Mouse (Mus musculus): Measurements from ENCODE around the gene Rbm18. TPM values are rescaled to one million over a fixed set of nuclear protein-coding genes. Genes with fewer than 3 reads are reported as not detected.
A peak's percentile ranks its signal among the peaks of the same experiment; 100 is the strongest.
"Not testable (repeated sequence)": the region's sequence is repeated elsewhere in the genome, so short reads cannot be mapped to it uniquely, and the experiment has no call there.

Rbm18 gene
- 52.0 and 53.9 TPM in 2 replicates for polyA plus RNA-seq (2015; fragmentation: Nextera tagmentation; extraction: Ambion mirVana)

DNA sequence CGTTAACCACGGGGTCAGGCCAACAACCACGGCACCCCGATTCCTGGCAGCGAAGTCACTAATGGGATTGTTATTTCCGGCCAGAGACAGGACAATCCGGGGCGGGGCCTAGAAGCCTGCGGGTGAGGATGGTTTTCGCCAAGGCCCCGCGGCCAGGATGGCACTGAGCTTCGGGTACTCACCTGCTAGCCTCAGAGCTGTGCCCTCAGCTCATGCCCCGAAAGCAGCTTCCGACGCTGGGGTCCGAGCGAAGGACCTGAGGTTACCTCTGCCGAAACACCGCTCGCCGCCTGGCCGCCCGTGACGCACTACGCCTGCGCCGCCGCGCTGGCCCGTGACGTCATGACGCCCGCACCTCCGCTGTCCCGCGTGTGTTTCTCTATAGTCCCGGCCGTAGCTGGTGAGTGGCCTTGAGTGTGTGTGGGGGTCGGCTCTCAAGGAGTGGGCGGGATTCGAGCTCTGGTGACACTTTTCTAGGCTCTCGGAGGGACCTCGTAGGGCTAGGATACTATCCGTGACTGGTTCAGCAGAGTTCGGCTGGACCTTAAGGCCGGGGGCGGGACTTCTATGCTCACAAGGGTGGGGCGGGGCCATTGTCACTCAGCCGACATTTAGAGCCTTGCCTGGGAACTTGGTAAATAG, at the start of gene Rbm18, which contains the start of gene Mrrf:
Rbm18 (minus strand) TSS at position 474 of the 642 bp plus-strand sequence.
Mrrf (plus strand) TSS at position 90 of the 642 bp plus-strand sequence.
- Histone ChIP-seq H3K9me3 (no peaks in the 10 kb centered on the region), H3K4me1 (peaks cover 39% of the 10 kb centered on the region), H3K27ac (replicated peaks) (peak within 1 kb of the TSS; percentile 92), H3K9ac (peak within 1 kb of the TSS; percentile 92), H3K36me3 (peaks cover 38% of the 10 kb centered on the region), H3K4me2 (peak within 1 kb of the TSS; percentile 87), H3K27me3 (replicated peaks) (no peaks in the 10 kb centered on the region), H3K4me3 (peak within 1 kb of the TSS; percentile 88)
- WGBS, result under 1% methylated on average over 50 of the region's 50 CpGs
- peak; percentile 90 for ATAC-seq (ENCODE audit: extremely low read depth, insufficient number of reproducible peaks, low FRiP score, low TSS enrichment)

DNA sequence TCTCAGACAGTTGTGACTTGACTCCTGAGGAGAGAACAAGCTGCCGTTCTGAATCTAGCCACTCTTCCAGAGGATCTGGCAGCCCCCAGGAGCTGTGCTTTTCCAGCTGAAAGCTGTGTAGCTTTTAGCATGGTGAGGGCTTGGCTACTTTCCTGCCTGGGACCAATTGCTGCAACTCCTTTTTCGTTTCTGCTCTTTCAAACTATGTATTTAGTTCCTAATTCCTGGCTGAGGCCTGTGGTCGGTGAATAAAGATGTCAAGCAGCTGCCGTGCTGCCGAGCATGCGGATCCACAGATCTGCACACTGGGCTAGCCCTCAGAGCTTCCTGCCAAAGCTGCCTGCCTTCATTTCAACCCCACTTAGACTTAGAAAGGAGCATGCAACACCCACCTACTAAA, 48.3 kb upstream of the Rbm18 start:
- H3K9me3 ChIP-seq, result no peaks in the 10 kb centered on the region
- H3K27me3 ChIP-seq (replicated peaks), result no peaks in the 10 kb centered on the region
- peaks cover 18% of the 10 kb centered on the region for H3K4me1 ChIP-seq
- ATAC-seq (ENCODE audit: extremely low read depth, insufficient number of reproducible peaks, low FRiP score, low TSS enrichment), result no peak
- no peak overlapping the region; the same call in 1 of the 2 replicates for H3K27ac ChIP-seq (replicated peaks)
- H3K9ac ChIP-seq, result no peak overlapping the region
- peaks cover 12% of the 10 kb centered on the region; the same call in 1 of the 2 replicates for H3K36me3 ChIP-seq
- no peak overlapping the region for H3K4me2 ChIP-seq
- 69% methylated on average over 6 of the region's 6 CpGs for WGBS
- H3K4me3 ChIP-seq, result no peak overlapping the region

DNA sequence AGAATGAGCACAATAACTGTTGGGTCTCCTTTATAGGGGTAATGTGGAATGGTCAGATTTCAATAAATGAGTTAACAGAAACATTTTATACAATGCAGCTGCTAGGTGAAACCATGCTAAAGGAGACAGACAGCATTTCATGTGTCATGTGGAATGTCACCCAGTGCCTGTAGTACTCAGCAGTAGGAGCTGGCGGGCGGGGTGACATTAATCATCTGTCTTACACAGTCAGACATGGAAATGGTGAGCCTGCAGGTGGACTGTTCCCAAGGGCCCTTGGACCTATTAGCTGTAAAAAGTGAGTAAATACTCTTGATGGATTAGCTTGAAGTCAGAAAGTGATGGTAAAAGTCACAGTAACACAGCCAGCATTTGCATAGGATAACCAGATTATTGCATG, 47.6 kb upstream of the Rbm18 start:
- H3K4me3 ChIP-seq, result no peak overlapping the region
- no peak for ATAC-seq (ENCODE audit: extremely low read depth, insufficient number of reproducible peaks, low FRiP score, low TSS enrichment)
- H3K9ac ChIP-seq, result no peak overlapping the region
- H3K27ac ChIP-seq (replicated peaks), result no peak overlapping the region
- peaks cover 24% of the 10 kb centered on the region for H3K4me1 ChIP-seq
- peaks cover 16% of the 10 kb centered on the region; the same call in 1 of the 2 replicates for H3K36me3 ChIP-seq
- 88% methylated on average over 2 of the region's 2 CpGs for WGBS
- H3K4me2 ChIP-seq, result no peak overlapping the region
- no peaks in the 10 kb centered on the region for H3K9me3 ChIP-seq
- no peaks in the 10 kb centered on the region for H3K27me3 ChIP-seq (replicated peaks)

DNA sequence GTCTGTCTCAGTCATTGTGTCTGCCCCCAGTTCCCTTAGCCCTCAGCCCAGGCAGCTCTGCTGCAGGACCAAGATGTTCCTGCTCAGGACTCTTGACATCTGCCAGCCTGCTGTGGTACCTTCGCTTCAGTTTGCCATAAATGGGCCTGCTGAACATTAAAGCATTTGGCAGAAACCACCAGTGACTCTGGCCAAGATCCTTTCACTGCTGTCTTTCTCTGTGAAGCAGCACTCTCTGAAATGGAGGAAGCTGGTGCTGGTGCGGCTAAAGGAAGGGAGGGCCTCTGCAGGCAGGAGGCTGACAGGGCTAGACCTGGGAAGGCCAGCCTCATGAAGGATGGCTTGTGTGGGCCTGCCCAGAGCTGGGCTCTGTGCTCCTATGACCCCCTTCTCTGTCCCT, 46.7 kb upstream of the Rbm18 start:
- H3K4me3 ChIP-seq, result no peak overlapping the region
- H3K27ac ChIP-seq (replicated peaks), result peak overlapping the region; percentile 52
- no peak for ATAC-seq (ENCODE audit: extremely low read depth, insufficient number of reproducible peaks, low FRiP score, low TSS enrichment)
- H3K9ac ChIP-seq, result no peak overlapping the region
- WGBS, result 48% methylated on average over 2 of the region's 2 CpGs
- no peak overlapping the region for H3K4me2 ChIP-seq
- H3K27me3 ChIP-seq (replicated peaks), result no peaks in the 10 kb centered on the region
- H3K36me3 ChIP-seq, result peaks cover 20% of the 10 kb centered on the region
- peaks cover 26% of the 10 kb centered on the region for H3K4me1 ChIP-seq
- H3K9me3 ChIP-seq, result no peaks in the 10 kb centered on the region

DNA sequence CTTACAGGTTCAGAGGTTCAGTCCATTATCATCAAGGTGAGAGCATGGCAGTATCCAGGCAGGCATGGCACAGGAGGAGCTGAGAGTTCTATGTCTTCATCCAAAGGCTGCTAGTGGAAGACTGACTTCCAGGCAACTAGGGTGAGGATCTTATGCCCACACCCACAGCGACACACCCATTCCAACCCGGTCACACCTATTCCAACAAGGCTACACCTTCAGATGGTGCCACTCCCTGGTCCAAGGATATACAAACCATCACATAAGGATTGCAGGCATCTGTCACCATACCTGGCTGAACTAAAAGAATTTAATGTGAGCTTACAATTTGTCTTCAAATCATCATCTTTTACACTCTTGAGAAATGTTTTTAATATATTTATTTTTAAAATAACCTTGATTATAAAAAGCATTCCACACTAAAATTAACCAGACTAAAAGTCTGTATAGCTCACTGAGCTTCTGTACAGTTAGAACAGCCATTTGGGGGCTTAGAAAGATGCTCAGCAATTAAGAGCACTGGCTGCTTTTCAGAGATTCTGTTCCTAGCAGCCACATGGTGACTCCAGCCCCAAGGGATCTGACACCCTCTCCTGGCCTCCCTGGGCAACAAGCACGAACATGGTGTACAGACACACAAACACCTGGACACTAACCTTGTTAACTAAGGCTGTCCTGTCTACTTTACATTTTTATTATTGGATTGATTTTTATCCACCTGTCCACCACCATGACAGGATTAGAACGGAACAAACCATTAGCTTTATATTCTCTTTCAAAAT, 45.2 kb upstream of the Rbm18 start:
- peaks cover 27% of the 10 kb centered on the region for H3K4me1 ChIP-seq
- not testable (repeated sequence) for H3K4me3 ChIP-seq; H3K27ac ChIP-seq (replicated peaks); H3K9me3 ChIP-seq; H3K9ac ChIP-seq; H3K27me3 ChIP-seq (replicated peaks); ATAC-seq (ENCODE audit: extremely low read depth, insufficient number of reproducible peaks, low FRiP score, low TSS enrichment); H3K4me2 ChIP-seq
- WGBS, result 84% methylated on average over 4 of the region's 4 CpGs
- peaks cover 33% of the 10 kb centered on the region for H3K36me3 ChIP-seq

DNA sequence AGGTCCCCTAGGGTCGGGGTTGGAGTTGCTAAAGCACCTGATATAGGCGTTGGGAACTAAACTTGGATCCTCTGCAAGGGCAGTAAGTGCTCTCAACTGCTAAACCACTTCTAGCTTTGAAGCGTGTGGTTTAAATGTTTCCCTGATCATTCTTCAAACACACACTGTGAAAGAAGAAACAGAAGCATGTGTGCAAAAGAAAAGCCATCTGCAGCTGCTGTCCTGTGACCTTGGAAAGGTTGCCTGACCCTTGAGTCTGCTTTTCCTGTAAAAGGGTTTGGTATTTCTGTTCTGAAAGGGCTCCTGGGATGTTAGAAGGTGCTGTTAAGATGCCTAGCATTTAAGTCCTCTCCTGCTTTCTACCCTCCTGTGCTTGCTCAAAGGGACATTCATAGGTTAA, 42.9 kb upstream of the Rbm18 start:
- Histone ChIP-seq H3K27ac (replicated peaks) (0 out of 2 replicates have a peak overlapping the region, but pooled peaks have one; percentile 3), H3K9me3 (no peaks in the 10 kb centered on the region), H3K4me1 (peaks cover 31% of the 10 kb centered on the region), H3K4me3 (no peak overlapping the region), H3K27me3 (replicated peaks) (no peaks in the 10 kb centered on the region), H3K36me3 (peaks cover 40% of the 10 kb centered on the region), H3K4me2 (no peak overlapping the region), H3K9ac (no peak overlapping the region)
- no peak for ATAC-seq (ENCODE audit: extremely low read depth, insufficient number of reproducible peaks, low FRiP score, low TSS enrichment)
- 49% methylated on average over 3 of the region's 3 CpGs for WGBS

DNA sequence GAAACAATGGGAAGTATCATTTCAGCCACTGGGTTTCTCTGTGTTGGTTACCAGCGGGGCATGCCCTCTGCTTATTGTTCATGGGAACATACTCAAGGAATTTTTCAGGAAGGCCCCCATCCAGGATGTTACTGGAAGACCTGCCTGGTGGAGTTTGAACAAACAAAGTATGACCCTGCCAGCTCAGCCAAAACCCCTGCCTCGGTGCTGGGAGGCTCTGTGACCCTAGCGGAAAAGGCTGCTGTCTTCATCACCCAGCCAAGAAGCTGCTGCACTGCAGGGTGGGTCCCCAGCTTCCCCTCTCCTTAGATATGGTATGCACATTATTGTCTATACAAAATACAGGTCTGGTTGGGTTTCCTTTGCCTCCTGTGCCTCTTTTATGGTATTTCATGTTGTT, 36.0 kb upstream of the Rbm18 start:
- 82% methylated on average over 3 of the region's 3 CpGs for WGBS
- Histone ChIP-seq H3K36me3 (peaks cover 28% of the 10 kb centered on the region), H3K27me3 (replicated peaks) (no peaks in the 10 kb centered on the region), H3K9ac (no peak overlapping the region), H3K27ac (replicated peaks) (no peak overlapping the region), H3K9me3 (no peaks in the 10 kb centered on the region), H3K4me2 (no peak overlapping the region), H3K4me1 (peaks cover 31% of the 10 kb centered on the region), H3K4me3 (no peak overlapping the region)
- no peak for ATAC-seq (ENCODE audit: extremely low read depth, insufficient number of reproducible peaks, low FRiP score, low TSS enrichment)

DNA sequence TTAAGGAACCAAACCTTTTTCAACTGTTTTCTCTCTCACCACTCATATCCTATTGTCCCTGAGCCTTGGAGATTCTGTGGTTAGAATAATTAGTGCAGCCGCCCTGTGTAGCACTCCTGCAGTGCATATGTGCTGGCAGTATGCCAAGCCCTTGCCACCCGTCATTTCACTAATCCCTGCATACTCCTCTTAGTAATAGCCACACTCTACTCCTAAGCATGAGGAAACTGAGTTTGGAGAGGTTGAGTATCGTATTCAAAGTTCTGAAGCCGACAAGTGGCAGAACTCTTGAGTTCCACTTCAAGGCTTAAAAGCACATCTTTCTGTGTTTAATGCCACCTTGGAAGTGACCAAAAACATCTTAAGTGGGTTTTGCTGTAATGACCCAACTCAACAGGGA, 35.6 kb upstream of the Rbm18 start:
- no peak overlapping the region for H3K9ac ChIP-seq
- no peaks in the 10 kb centered on the region for H3K9me3 ChIP-seq
- no peak overlapping the region for H3K27ac ChIP-seq (replicated peaks)
- 54% methylated on average over 4 of the region's 4 CpGs for WGBS
- H3K4me1 ChIP-seq, result peaks cover 34% of the 10 kb centered on the region
- no peak overlapping the region for H3K4me3 ChIP-seq
- no peak overlapping the region for H3K4me2 ChIP-seq
- ATAC-seq (ENCODE audit: extremely low read depth, insufficient number of reproducible peaks, low FRiP score, low TSS enrichment), result no peak
- no peaks in the 10 kb centered on the region for H3K27me3 ChIP-seq (replicated peaks)
- H3K36me3 ChIP-seq, result peaks cover 24% of the 10 kb centered on the region

DNA sequence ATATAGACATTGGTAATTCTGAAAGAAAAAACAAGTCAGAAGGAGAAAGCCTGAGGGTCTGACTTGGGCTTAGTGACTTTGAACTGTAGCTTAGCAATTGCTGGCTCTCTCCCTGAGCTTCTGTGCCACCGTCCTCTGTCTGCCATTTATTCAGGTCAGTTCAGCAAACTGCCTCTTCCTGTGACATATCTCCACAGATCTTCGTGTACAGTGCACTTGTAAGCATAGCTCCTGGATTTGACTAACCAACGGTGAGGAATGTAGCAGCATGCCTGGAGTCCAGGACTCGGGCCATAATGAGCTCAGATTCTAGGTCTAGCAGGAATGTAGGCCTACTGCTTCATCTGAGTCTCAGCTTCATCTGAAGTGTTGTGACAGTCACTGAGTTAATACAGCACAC, 32.6 kb upstream of the Rbm18 start:
- ATAC-seq (ENCODE audit: extremely low read depth, insufficient number of reproducible peaks, low FRiP score, low TSS enrichment), result no peak
- Histone ChIP-seq H3K4me1 (peaks cover 26% of the 10 kb centered on the region), H3K27ac (replicated peaks) (no peak overlapping the region), H3K36me3 (peaks cover 29% of the 10 kb centered on the region), H3K27me3 (replicated peaks) (no peaks in the 10 kb centered on the region), H3K4me3 (no peak overlapping the region), H3K4me2 (no peak overlapping the region), H3K9me3 (no peaks in the 10 kb centered on the region), H3K9ac (no peak overlapping the region)
- 60% methylated on average over 4 of the region's 4 CpGs for WGBS

DNA sequence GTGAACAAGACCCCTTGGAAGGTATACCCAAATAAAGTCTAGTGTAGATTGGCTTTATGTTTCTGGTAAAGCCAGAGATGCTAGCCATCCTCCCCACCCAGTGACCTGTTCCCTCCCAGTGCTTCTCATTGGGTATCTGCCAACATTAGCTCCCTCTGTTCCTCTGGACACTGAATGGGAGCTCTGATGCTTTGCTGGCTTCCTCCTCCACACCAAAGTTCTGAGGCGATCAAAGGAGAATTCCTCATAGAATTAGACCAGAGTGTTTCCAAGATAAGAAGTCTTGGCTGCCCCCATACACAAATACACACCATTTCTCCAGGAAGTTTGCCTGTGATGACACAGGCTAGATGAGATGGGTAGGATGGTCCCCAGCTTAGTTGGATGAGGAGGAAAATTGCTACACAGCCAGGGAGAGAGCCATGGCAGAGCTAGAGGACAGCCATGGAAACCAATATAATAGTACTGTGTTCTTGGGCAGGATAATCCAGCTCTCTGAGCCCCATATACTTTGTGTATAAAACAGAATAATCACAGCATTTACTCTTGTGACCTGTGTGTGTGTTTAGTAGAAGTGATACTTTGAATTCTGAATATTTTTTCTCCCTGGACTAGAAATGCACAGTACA, 31.5 kb upstream of the Rbm18 start:
- H3K27ac ChIP-seq (replicated peaks), result peak overlapping the region; percentile 21; the same call in 1 of the 2 replicates
- H3K4me1 ChIP-seq, result peaks cover 26% of the 10 kb centered on the region
- 58% methylated on average over 1 of the region's 1 CpGs for whole genome bisulfite sequencing
- no peak for ATAC-seq (ENCODE audit: extremely low read depth, insufficient number of reproducible peaks, low FRiP score, low TSS enrichment)
- no peak overlapping the region for H3K9ac ChIP-seq
- H3K27me3 ChIP-seq (replicated peaks), result no peaks in the 10 kb centered on the region
- H3K4me3 ChIP-seq, result no peak overlapping the region
- no peak overlapping the region for H3K4me2 ChIP-seq
- peaks cover 40% of the 10 kb centered on the region for H3K36me3 ChIP-seq
- no peaks in the 10 kb centered on the region for H3K9me3 ChIP-seq

DNA sequence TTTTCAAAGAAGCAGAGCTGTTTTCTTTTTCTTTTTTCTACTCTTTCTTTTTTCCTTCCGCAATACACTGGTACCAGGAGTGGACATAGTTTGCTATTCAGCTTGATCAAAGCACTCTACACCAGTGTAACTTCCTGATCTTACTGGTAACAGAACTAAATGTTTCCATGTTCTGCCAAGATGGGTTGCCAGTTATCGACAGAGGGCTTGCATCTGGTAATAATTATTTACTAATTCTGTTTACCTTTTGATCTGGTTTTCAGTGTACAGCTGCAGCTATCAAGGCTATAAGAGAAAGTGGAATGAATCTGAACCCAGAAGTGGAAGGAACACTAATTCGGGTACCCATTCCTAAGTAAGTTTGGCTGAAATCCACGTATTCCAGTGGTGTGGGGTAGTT, 22.8 kb upstream of the Rbm18 start:
- no peak for ATAC-seq (ENCODE audit: extremely low read depth, insufficient number of reproducible peaks, low FRiP score, low TSS enrichment)
- no peak overlapping the region for H3K4me2 ChIP-seq
- 82% methylated on average over 4 of the region's 4 CpGs for WGBS
- no peak overlapping the region for H3K27ac ChIP-seq (replicated peaks)
- no peaks in the 10 kb centered on the region for H3K4me1 ChIP-seq
- peaks cover 73% of the 10 kb centered on the region for H3K36me3 ChIP-seq
- no peak overlapping the region for H3K9ac ChIP-seq
- no peaks in the 10 kb centered on the region for H3K27me3 ChIP-seq (replicated peaks)
- no peak overlapping the region for H3K4me3 ChIP-seq
- H3K9me3 ChIP-seq, result no peaks in the 10 kb centered on the region

Data from heart, embryonic 13.5 days (tissue).